Mouse (Mus musculus) thymus, postnatal 36 days (tissue): ENCODE results near the gene Vps72.

Experiments used
- DNase-seq, 2 experiments: peaks; one replicate each; pipeline ENCODE4 v3.0.0; 2022; ENCODE audit warnings: mixed read lengths in 2 of 2

The Vps72 gene

GRCm38 (mm10) chr3:95171105-95171504, 60.3 kb downstream of the Vps72 start:
- DNase-seq = no peak
